Mouse (Mus musculus): ENCODE results near the gene Emx1.

Emx1 gene

DNA sequence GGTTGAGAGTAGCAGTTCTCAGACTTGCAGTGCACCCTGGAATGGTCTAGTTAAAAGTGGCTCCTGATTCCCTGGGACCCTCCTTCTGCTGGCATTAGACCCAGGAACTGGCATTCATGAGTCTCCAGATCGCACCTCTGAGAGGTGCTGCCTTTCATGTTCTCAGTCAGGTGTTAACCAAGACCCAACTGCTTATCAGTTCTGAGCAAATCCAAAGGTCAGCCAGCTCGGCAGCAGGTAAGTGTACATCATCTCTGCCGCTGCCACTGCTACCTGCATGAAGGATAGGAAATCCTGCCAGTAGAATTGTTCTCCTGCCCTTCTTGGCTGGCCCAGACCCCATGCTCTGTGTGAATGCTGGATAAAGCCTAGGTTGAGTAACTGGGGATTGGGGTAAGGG is 43.5 kb downstream of the Emx1 start:
- no peak for DNase-seq (ENCODE audit: low read depth, low spot score)

DNA sequence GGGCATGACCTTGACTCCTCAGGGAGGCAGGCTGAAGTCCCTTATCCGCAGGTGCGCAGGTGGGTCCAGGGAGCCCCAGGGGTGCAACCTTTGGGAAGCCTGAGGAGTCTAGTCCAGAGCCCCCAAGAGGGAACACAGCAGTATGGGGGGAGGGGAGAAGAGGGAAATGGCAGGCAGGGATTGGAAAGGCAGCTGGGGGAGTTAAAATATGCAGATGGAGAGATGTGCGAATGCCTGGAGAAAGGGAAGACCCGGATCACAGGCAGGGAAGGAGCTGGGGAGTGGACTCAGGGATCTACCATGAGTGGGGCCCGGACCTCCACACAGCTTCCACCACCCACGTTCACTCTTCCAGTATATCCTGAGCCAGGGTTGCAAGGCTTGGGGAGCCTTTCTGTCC is 44.2 kb downstream of the Emx1 start:
- DNase-seq (ENCODE audit: low read depth, low spot score), result no peak

DNA sequence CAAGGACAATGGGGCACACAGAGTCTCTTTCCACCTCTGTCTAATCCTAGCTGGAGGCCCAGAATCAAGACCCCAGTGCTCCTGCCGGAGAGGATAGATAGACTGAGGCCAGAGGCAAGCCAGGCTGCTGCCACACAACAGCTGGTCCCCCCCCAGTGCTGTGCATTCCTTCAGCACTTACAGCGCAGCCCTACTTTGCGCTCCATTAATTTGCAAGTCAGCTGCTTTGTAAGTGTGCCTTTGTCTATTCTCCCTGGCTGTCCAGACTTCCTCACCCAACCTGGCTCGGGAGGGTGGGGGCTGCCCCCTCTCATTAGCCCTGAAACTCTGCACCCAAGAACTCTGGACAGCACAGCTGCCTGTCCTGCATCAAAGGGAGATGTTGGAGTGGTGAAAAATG is 44.8 kb downstream of the Emx1 start:
- no peak for DNase-seq (ENCODE audit: low read depth, low spot score)

DNA sequence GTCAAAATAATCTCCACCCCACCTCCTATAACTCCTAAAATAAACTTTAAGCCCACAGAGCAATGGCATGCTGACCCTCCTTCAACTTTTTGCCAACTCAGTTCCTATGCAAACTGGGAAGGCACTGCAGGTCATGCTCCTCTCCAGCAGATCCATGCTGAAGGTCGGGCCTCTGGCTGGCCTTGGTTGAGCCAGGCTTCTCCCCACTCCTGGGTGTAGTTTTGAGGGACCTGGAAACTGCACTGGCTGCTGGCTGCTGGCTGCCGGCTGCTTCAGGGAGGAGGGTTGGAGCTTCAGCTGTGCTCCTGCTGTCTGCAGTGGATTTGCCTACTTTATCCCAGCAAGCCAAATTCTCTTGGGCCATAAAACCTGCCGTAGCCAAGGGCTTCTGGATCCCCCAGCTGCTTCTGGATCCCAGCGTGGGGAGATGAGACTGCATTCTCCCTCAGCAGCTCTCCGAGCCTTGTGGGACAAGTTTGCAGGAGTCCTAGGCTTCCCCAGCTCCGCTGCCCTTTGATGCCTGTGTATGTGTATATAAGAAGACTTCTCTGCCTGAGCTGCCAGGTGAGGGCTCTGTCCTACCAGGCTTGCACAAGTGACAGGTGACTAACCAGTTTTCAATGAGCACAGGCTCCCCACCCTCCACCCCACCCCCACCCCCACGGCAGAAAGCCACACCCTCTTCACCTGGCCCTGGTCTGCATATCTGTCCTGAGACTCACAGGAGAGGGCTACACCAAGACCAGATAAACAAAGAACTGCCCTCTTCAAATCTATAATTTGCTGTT is 45.8 kb downstream of the Emx1 start:
- DNase-seq (ENCODE audit: low read depth, low spot score), result no peak

DNA sequence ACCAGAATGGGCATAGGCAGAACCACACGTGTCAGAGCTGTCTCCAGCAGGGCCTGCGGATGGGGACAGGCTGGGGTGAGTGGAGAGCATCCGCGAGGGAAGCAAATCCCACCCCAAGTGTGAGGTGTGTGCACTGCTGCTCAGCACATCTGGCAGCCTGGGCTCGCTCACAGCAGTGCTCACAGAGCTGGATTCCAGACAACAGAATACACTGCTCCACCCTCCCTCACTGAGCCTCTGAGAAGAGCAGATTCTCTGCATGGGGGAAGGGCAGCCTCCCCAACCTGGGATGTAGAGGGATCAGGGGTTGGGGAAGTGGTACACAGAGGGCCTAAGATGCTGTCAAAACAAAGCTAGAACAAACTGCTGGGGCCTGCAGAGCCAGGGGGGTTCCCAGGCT is 47.6 kb downstream of the Emx1 start:
- no peak for DNase-seq (ENCODE audit: low read depth, low spot score)

DNA sequence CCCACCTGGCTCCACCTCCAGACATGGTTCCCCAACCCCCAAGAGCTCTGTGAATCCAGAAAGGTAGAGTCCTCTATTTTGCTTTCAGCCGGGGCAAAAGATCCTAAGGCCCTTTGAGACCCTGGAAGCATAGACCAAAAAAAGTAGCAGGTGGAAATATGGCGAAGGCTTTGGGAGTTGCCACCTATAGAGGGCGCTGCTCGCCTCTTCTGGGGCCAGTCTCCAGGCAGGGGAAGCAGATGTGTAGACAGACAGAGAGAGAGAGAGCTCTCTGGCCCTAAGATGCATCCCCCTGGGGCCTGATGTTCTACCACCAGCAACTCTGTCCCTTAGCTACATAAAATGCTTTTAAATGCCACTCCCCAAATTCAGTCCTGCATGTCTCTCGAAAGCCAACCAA is 49.8 kb downstream of the Emx1 start:
- no peak for DNase-seq (ENCODE audit: low read depth, low spot score)

DNA sequence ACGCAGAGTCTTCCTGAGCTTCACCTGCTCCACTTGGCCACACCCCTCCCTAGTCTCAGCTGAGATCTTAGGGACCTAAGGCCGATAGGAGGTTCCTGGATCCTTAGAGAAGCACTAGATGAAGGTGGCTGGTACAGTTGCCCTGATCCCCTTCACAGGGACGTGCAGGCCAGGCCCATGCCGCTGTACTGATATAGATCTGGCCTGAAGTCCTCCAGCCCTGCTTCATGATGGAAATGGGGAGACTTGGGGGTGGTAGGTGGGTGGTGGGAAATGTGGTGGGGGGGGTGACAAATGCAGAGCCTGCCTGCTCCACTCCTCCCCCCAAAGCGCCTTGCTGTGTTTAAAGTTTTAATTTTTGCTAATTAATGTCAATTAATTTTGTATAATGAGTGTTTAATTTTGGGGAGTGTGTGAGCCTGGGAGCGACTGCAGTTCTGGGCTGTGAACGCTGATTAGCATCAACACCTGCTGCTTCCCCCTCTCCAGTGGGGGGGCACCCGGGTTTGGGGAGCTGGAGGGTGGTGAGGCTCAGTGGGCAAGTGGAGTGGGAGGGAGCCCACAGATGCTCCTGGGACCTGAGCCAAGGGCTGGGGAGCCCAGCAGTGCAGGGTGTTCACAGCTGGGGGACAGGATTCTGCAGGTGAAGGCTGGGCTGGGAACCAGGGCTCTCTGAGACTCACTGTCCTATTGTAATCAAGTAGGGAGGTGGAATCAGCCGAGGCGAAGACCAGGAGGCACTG is 50.5 kb downstream of the Emx1 start:
- DNase-seq (ENCODE audit: low read depth, low spot score), result no peak

DNA sequence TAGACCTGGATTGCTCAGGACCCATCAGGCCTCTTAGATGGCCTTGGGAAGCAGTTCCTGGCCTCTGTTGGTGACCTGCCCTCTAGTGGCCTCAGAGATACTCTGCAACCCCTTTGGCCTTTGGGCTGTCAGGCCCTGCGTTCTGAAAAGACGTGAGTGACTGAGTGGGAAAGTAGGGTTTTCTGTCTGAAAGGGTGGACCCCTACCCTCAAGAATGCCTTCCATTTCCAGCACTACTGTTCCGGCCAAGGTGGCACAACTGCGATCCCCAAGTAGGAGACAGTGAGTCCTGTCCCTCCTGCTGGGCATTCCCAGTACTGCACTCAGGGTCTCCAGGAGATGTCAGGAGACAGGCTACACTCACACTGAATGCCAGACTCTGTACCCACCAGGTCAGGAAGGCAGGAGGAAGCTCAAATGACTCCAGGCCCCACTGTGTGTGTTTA is 51.8 kb downstream of the Emx1 start:
- no peak for DNase-seq (ENCODE audit: low read depth, low spot score)

DNA sequence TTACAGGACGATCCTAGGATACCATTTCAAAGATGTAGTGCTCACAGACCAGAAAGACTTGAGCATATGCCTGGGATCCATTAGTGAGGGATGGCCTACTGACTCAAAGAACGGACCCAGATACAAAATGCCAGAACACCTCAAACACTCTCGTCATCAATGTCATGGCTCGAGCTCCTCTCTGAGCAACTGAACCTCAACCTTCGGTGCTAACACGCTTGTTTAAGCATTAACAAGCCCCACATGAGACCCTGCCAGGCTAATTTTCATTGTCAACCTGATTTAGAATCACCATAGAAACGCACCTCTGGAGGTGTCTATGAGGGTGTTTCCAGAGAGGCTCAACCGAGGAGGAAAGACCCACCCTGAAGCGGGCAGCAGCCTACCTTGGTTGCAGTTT is 62.6 kb downstream of the Emx1 start:
- DNase-seq (ENCODE audit: low read depth, low spot score), result no peak

DNA sequence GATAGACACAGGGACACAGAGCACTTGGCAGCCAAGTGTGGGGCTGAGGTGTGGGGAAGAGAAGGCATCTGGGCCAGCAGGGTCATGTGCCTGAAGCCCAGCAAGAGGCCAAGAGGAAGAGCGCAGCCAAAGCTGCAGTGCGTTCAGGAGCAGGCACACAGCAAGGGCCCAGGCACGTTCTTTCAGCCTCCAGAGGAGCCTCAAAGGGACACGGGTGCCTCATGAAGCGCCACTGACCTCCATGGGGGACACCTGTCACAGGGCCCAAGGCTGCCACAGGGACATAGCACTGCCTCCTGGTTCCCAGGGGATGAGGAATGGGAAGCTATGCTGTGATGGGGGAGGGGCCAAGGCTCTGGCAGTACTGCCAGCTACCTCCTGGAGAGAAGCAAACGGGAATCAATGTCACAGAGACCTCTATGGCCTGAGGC is 63.6 kb downstream of the Emx1 start:
- no peak for DNase-seq (ENCODE audit: low read depth, low spot score)

DNA sequence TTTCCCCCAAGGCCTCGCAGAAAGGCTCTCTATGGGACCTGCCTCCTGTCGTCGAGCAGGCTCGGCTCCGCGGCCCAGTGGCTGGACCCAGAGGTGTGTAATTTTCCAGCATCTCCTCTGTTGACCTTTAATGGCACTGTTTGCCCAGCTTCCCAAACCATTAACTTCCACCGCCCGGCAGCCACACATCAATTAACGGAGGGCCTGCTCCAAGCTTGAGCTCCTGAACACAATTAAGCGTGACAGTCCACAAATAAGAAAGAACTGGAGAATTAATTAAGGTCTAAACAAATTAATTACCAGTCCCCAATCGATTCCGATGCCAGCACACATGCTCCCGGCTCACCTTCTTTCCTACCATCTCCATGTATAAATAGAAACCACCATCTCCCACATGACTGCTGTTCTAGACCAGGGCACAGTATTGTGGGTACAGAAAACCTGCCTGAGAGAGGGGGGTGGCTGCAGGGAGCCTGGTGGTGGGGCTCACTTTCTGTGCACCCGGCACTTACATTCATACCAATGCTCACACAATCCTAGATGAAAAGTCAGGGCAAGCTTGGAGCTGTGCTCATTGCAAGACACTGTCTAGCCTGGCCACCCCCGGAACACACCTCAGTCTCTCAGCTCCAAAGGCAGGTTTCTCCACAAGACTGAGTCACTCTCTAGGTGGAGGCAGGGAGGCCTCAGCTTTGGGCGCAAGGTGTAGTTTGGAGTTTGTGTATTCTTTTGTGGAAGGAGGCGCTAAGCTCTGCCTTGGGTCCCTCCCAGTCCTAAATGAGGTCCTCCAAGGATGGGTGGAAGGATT is 65.2 kb downstream of the Emx1 start:
- no peak for DNase-seq (ENCODE audit: low read depth, low spot score)

DNA sequence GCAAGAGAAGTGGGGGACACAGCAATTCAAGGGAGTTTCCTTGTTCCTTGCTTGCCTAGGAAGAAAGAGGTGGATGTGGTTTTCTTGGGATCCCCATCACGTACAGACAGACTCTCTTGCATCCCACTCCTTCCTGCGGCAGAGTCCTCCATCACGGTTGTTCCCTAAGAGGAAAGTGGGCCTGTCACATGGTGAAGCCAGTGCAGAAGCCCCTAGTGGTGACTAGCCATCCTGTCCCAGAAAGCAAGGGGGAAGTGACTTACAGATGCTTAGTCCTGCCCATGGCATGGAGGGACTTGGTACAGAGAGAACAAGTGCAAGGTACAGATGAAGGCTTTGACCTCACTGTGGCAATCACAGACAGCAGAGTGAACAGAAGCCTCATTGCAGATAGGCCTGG is 66.0 kb downstream of the Emx1 start:
- no peak for DNase-seq (ENCODE audit: low read depth, low spot score)
